Comparison of ENCODE assay signal across 24 mouse cellular contexts in the genomic region with DNA sequence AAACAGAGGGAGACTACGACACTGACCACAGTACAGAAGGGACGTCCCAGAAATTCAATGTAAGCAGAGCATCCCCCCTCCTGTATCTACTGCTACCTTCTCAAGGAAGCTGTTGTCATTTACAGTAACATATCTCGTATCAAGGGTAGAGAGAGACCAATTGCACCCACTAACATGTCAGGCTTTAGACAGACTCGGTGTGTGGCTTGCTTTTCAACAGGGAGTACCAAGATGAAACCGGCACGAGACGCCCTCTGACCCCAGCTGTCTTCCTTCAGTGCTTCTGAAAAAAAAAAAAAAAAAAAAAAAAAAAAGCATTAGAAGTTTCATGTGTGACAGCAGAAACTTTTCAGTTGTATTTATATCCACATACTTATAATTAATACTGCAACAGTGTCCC.
DNase-seq lines count a peak whose midpoint lies in the region; ATAC-seq and TF ChIP-seq lines count a peak whose summit lies in the region.
"Had no signal": no experiment of that assay in that cellular context is flagged by ENCODE, and none has a peak within 500 bp of the region (broad histone marks: within the 10 kb centered on the region; RNA-seq: fewer than 3 reads in every experiment).

No protein-coding gene starts in this region.

- no peaks in the 10 kb centered on the region for H3K79me2 ChIP-seq in CH12.LX (replicated peaks; ENCODE audit: control insufficient read depth, extremely low read depth, insufficient read depth, poor library complexity, severe bottlenecking)

- H3K4me3 ChIP-seq in kidney, adult 2 months (ENCODE audit: insufficient read depth, low read depth, low read length), result no peak overlapping the region
- no peak overlapping the region for H3K4me3 ChIP-seq in CH12.LX (replicated peaks in 1 of 3; ENCODE audit: low read depth in 2 of 3, low read length in 2 of 3, poor library complexity in 1 of 3)
- H3K4me3 ChIP-seq in kidney, postnatal 0 days (replicated peaks; ENCODE audit: low read depth, low read length), result no peak overlapping the region
- H3K4me3 ChIP-seq in stomach, postnatal 0 days (ENCODE audit: low read depth, low read length), result no peak overlapping the region
- H3K4me3 ChIP-seq: forebrain, embryonic 10.5 days; forebrain, embryonic 13.5 days; heart, embryonic 12.5 days; heart, embryonic 15.5 days; hindbrain, embryonic 10.5 days; hindbrain, embryonic 13.5 days had no signal

- no peak for TF ChIP-seq EP300 in CH12.LX (IDR thresholded peaks at IDR 0.05; ENCODE audit: low read length)
- no peak for TF ChIP-seq EP300 in stomach, postnatal 0 days (optimal IDR thresholded peaks at IDR 0.05)

- TF ChIP-seq POLR2A in kidney, adult 2 months (IDR thresholded peaks at IDR 0.05; ENCODE audit: low read depth, low read length), result no peak
- no peak for TF ChIP-seq POLR2A in CH12.LX (IDR thresholded peaks at IDR 0.05; ENCODE audit: low read depth, low read length)

- peak; percentile 4 for DNase-seq in kidney, adult 2 months
- DNase-seq in kidney, adult 11 months, result no peak
- DNase-seq in CH12.LX (ENCODE audit: extremely low read depth), result no peak
- peak; percentile 46 for DNase-seq in kidney, postnatal 0 days (ENCODE audit: low spot score)
- peak; percentile 7 to 35 for DNase-seq in kidney, postnatal 25 days
- no peak for DNase-seq in stomach, postnatal 0 days (ENCODE audit: low spot score)
- DNase-seq in adrenal gland, postnatal 14 days, result no peak
- DNase-seq: adrenal gland, adult 2 months; adrenal gland, postnatal 25 days; cerebellum, adult 11-12 months; cerebellum, adult 9-10 months; cerebellum, postnatal 14 days; gastrocnemius, postnatal 14 days; heart, adult 11 months; heart, postnatal 10 days; heart, postnatal 36 days had no signal

- H3K9me3 ChIP-seq in CH12.LX (replicated peaks; ENCODE audit: low read length), result no peaks in the 10 kb centered on the region
- H3K9me3 ChIP-seq in kidney, postnatal 0 days (replicated peaks; ENCODE audit: low read length), result no peaks in the 10 kb centered on the region
- H3K9me3 ChIP-seq in stomach, postnatal 0 days (ENCODE audit: control insufficient read depth, low read length), result no peaks in the 10 kb centered on the region
- H3K9me3 ChIP-seq: forebrain, embryonic 10.5 days; forebrain, embryonic 13.5 days; heart, embryonic 12.5 days; heart, embryonic 15.5 days; hindbrain, embryonic 10.5 days; hindbrain, embryonic 13.5 days had no signal

- no peak overlapping the region for H3K9ac ChIP-seq in CH12.LX (ENCODE audit: insufficient read depth, low read depth)
- H3K9ac ChIP-seq in kidney, postnatal 0 days (ENCODE audit: low read depth, low read length), result no peak overlapping the region
- no peak overlapping the region for H3K9ac ChIP-seq in stomach, postnatal 0 days (ENCODE audit: low read length)
- H3K9ac ChIP-seq: forebrain, embryonic 13.5 days; heart, embryonic 12.5 days; heart, embryonic 15.5 days; hindbrain, embryonic 13.5 days had no signal

- in situ Hi-C loops in CH12.LX (cut with MboI; ENCODE audit: low pct_ligation_motif_present, low pct_unique_long_range_greater_than_20kb, low sequenced_read_pairs), result no loop called here

- no peak for TF ChIP-seq CTCF in kidney, adult 2 months (conservative IDR thresholded peaks at IDR 0.05; ENCODE audit: insufficient read depth, insufficient read length, low read depth, low read length)
- no peak for TF ChIP-seq CTCF in CH12.LX (conservative IDR thresholded peaks at IDR 0.05 in 1 of 2, IDR thresholded peaks at IDR 0.05 in 1 of 2; ENCODE audit: low read depth in 2 of 2, low read length in 2 of 2)
- no peak for TF ChIP-seq CTCF in kidney, postnatal 0 days (IDR thresholded peaks at IDR 0.05; ENCODE audit: low read depth)
- TF ChIP-seq CTCF in stomach, postnatal 0 days (IDR thresholded peaks at IDR 0.05; ENCODE audit: low read depth), result no peak

- H3K27ac ChIP-seq in kidney, adult 2 months (ENCODE audit: insufficient read depth, low read depth, low read length), result no peak overlapping the region
- no peak overlapping the region for H3K27ac ChIP-seq in CH12.LX (ENCODE audit: insufficient read depth, low read depth)
- no peak overlapping the region for H3K27ac ChIP-seq in kidney, postnatal 0 days
- H3K27ac ChIP-seq in stomach, postnatal 0 days (replicated peaks), result no peak overlapping the region
- H3K27ac ChIP-seq: forebrain, embryonic 10.5 days; forebrain, embryonic 13.5 days; heart, embryonic 15.5 days; hindbrain, embryonic 10.5 days; hindbrain, embryonic 13.5 days had no signal

- dilution Hi-C loops in CH12.LX (cut with MboI; ENCODE audit: extremely low pct_ligation_motif_present, extremely low pct_unique_long_range_greater_than_20kb, low sequenced_read_pairs), result no loop called here

- no peaks in the 10 kb centered on the region for H3K36me3 ChIP-seq in kidney, adult 2 months (ENCODE audit: control insufficient read depth, insufficient read depth, low read length)
- H3K36me3 ChIP-seq in CH12.LX (replicated peaks in 1 of 2; ENCODE audit: control insufficient read depth in 1 of 2, insufficient read depth in 1 of 2, low read length in 1 of 2), result no peaks in the 10 kb centered on the region
- H3K36me3 ChIP-seq in kidney, postnatal 0 days (ENCODE audit: insufficient read depth, low read length), result no peaks in the 10 kb centered on the region
- H3K36me3 ChIP-seq in stomach, postnatal 0 days (ENCODE audit: control insufficient read depth, insufficient read depth, low read length), result no peaks in the 10 kb centered on the region
- H3K36me3 ChIP-seq: forebrain, embryonic 10.5 days; heart, embryonic 12.5 days; heart, embryonic 15.5 days; hindbrain, embryonic 10.5 days; hindbrain, embryonic 13.5 days had no signal

- H3K4me2 ChIP-seq in CH12.LX (ENCODE audit: insufficient read depth, low read depth, poor library complexity, severe bottlenecking), result no peak overlapping the region
- H3K4me2 ChIP-seq in kidney, postnatal 0 days (ENCODE audit: low read length), result no peak overlapping the region
- H3K4me2 ChIP-seq in stomach, postnatal 0 days (replicated peaks; ENCODE audit: low read depth), result no peak overlapping the region
- H3K4me2 ChIP-seq: forebrain, embryonic 13.5 days; heart, embryonic 12.5 days; heart, embryonic 15.5 days; hindbrain, embryonic 13.5 days had no signal

- WGBS in kidney, adult 2 months, result 38% methylated on average over 7 of the region's 7 CpGs
- 46% methylated on average over 7 of the region's 7 CpGs for WGBS in kidney, postnatal 0 days
- 69% methylated on average over 7 of the region's 7 CpGs for WGBS in stomach, postnatal 0 days

- H3K27me3 ChIP-seq in kidney, adult 2 months (replicated peaks; ENCODE audit: control insufficient read depth, insufficient read depth, low read length), result no peaks in the 10 kb centered on the region
- no peaks in the 10 kb centered on the region for H3K27me3 ChIP-seq in CH12.LX (replicated peaks)
- H3K27me3 ChIP-seq in kidney, postnatal 0 days (ENCODE audit: insufficient read depth, low read length), result no peaks in the 10 kb centered on the region
- no peaks in the 10 kb centered on the region for H3K27me3 ChIP-seq in stomach, postnatal 0 days (ENCODE audit: control insufficient read depth, insufficient read depth, low read length)
- H3K27me3 ChIP-seq: forebrain, embryonic 13.5 days; heart, embryonic 12.5 days; heart, embryonic 15.5 days; hindbrain, embryonic 13.5 days had no signal

- H3K4me1 ChIP-seq in kidney, adult 2 months (ENCODE audit: control insufficient read depth, insufficient read depth, low read length), result no peaks in the 10 kb centered on the region
- H3K4me1 ChIP-seq in CH12.LX (ENCODE audit: control insufficient read depth in 1 of 2, insufficient read depth in 2 of 2), result no peaks in the 10 kb centered on the region; a peak in 1 of 4 replicates
- H3K4me1 ChIP-seq in kidney, postnatal 0 days (replicated peaks; ENCODE audit: insufficient read depth, low read length), result no peaks in the 10 kb centered on the region
- H3K4me1 ChIP-seq in stomach, postnatal 0 days (replicated peaks; ENCODE audit: control insufficient read depth, insufficient read depth), result no peaks in the 10 kb centered on the region
- H3K4me1 ChIP-seq: forebrain, embryonic 10.5 days; forebrain, embryonic 13.5 days; heart, embryonic 12.5 days; heart, embryonic 15.5 days; hindbrain, embryonic 10.5 days had no signal

- no peak for TF ChIP-seq RAD21 in CH12.LX (IDR thresholded peaks at IDR 0.05; ENCODE audit: low read depth, low read length)

- ATAC-seq in kidney, postnatal 0 days (replicated peaks; ENCODE audit: low FRiP score, low read depth), result no peak
- no peak for ATAC-seq in stomach, postnatal 0 days (ENCODE audit: low FRiP score, low TSS enrichment)
- ATAC-seq: forebrain, embryonic 13.5 days; forebrain, embryonic 16.5 days; hindbrain, embryonic 16.5 days had no signal

TF ChIP-seq in CH12.LX, 34 proteins besides CTCF, POLR2A, EP300 and RAD21:
- peak; percentile 18; the same call in 1 of the 2 replicates for TF ChIP-seq ZNF384 (IDR thresholded peaks at IDR 0.05; ENCODE audit: low read depth, low read length)
- no peak for TF ChIP-seq GABPA (IDR thresholded peaks at IDR 0.05; ENCODE audit: insufficient replicate concordance, low read depth, low read length)

Comparison
In these comparisons a context has a peak if more than half of its experiments do, and no peak if none do; other contexts are left out.
1. DNase-seq: peak in kidney, adult 2 months (single experiment), kidney, postnatal 0 days (single experiment) and kidney, postnatal 25 days (2 of 2); none in kidney, adult 11 months (single experiment), CH12.LX (single experiment), stomach, postnatal 0 days (single experiment) and adrenal gland, postnatal 14 days (single experiment).